Mouse (Mus musculus) C2C12 (cell line): ENCODE results near the gene Car11. TPM values are rescaled to one million over a fixed set of nuclear protein-coding genes. Genes with fewer than 3 reads are reported as not detected.

Experiments
- H3K27me3 ChIP-seq: one replicate; pipeline ENCODE4 v1.6.1; 2011; ENCODE audit not compliant: control insufficient read depth, insufficient read depth, insufficient read length
- H3K36me3 ChIP-seq: one replicate; pipeline ENCODE4 v1.6.1; 2011; ENCODE audit not compliant: control insufficient read depth, insufficient read depth
- H3K4me3 ChIP-seq: one replicate; pipeline ENCODE4 v1.5.1; 2011; ENCODE audit warnings: mild to moderate bottlenecking, control low read depth; ENCODE audit not compliant: poor library complexity, insufficient read depth, severe bottlenecking
- H3K79me2 ChIP-seq: one replicate; pipeline ENCODE4 v1.6.1; 2011; ENCODE audit not compliant: control insufficient read depth, insufficient read depth
- H3K79me3 ChIP-seq: one replicate; pipeline ENCODE4 v1.6.1; 2011; ENCODE audit warnings: low read depth, control low read depth
- H3ac ChIP-seq: one replicate; pipeline ENCODE3; 2011; ENCODE audit warnings: low read depth; ENCODE audit not compliant: control insufficient read depth, insufficient read length
- CEBPB ChIP-seq: IDR thresholded peaks from one replicate; pipeline ENCODE4 v1.6.1; 2011; ENCODE audit warnings: low read depth, mild to moderate bottlenecking, control low read depth, moderate library complexity
- CTCF ChIP-seq: IDR thresholded peaks from one replicate; pipeline ENCODE4 v1.5.1; 2011; ENCODE audit not compliant: control insufficient read depth, insufficient read depth, insufficient read length
- FOSL1 ChIP-seq: IDR thresholded peaks from one replicate; pipeline ENCODE4 v1.8.0; 2011; ENCODE audit warnings: mild to moderate bottlenecking, low read length; ENCODE audit not compliant: poor library complexity, insufficient read depth, severe bottlenecking
- MAX ChIP-seq: IDR thresholded peaks from one replicate; pipeline ENCODE4 v1.6.1; 2011; ENCODE audit warnings: mild to moderate bottlenecking, control low read depth
- MYOD1 ChIP-seq: IDR thresholded peaks from one replicate; pipeline ENCODE4 v1.6.1; 2011; ENCODE audit warnings: low read depth; ENCODE audit not compliant: control insufficient read depth, insufficient read length
- MYOG ChIP-seq: IDR thresholded peaks from one replicate; pipeline ENCODE4 v1.6.1; 2011; ENCODE audit not compliant: control insufficient read depth, insufficient read length; ENCODE audit errors: extremely low read depth
- USF1 ChIP-seq: IDR thresholded peaks from one replicate; pipeline ENCODE4 v1.6.1; 2011; ENCODE audit warnings: low read depth, mild to moderate bottlenecking, control low read depth, moderate library complexity
- polyA plus RNA-seq: library from polyadenylated mRNA; unstranded; fragments of >200 nt; fragmentation: generic; extraction: Trizol; gene quantifications from one replicate; pipeline ENCODE4 v1.2.1, GENCODE M21; 2012; ENCODE audit warnings: missing spikeins

Car11 gene
- polyA plus RNA-seq, 1 experiment, result 0.44 TPM

GRCm38 (mm10) chr7:45741308-45741707 lies 41.7 kb downstream of the Car11 start:
- Histone ChIP-seq H3K79me3 (no peaks in the 10 kb centered on the region), H3K79me2 (no peaks in the 10 kb centered on the region), H3ac (no peak overlapping the region), H3K36me3 (no peaks in the 10 kb centered on the region), H3K27me3 (no peaks in the 10 kb centered on the region), H3K4me3 (no peak overlapping the region)
- TF ChIP-seq USF1 (no peak), CEBPB (no peak), MYOG (no peak), CTCF (no peak), FOSL1 (no peak)

GRCm38 (mm10) chr7:45741777-45742176 lies 42.1 kb downstream of the Car11 start:
- Histone ChIP-seq H3K4me3 (no peak overlapping the region), H3K79me3 (no peaks in the 10 kb centered on the region), H3ac (no peak overlapping the region), H3K79me2 (no peaks in the 10 kb centered on the region), H3K36me3 (no peaks in the 10 kb centered on the region), H3K27me3 (no peaks in the 10 kb centered on the region)
- TF ChIP-seq FOSL1, result no peak
- TF ChIP-seq USF1, result no peak
- TF ChIP-seq MYOG, result no peak
- TF ChIP-seq MAX, result no peak
- TF ChIP-seq CTCF, result no peak
- TF ChIP-seq CEBPB, result no peak
- TF ChIP-seq MYOD1, result no peak

GRCm38 (mm10) chr7:45742338-45742737 lies 42.7 kb downstream of the Car11 start:
- no peaks in the 10 kb centered on the region for H3K27me3 ChIP-seq
- H3ac ChIP-seq, result no peak overlapping the region
- no peak overlapping the region for H3K4me3 ChIP-seq
- H3K36me3 ChIP-seq, result no peaks in the 10 kb centered on the region
- H3K79me3 ChIP-seq, result no peaks in the 10 kb centered on the region
- H3K79me2 ChIP-seq, result no peaks in the 10 kb centered on the region
- TF ChIP-seq CTCF, result peak; percentile 38
- TF ChIP-seq MYOD1, result peak; percentile 68
- TF ChIP-seq CEBPB, result no peak
- TF ChIP-seq USF1, result no peak
- peak; percentile 39 for TF ChIP-seq FOSL1
- TF ChIP-seq MYOG, result no peak
- TF ChIP-seq MAX, result peak; percentile 62

- no peak overlapping the region for H3K4me3 ChIP-seq
- no peaks in the 10 kb centered on the region for H3K36me3 ChIP-seq
- no peaks in the 10 kb centered on the region for H3K79me3 ChIP-seq
- TF ChIP-seq MYOD1 (no peak), MAX (no peak)
- no peaks in the 10 kb centered on the region for H3K79me2 ChIP-seq
- no peaks in the 10 kb centered on the region for H3K27me3 ChIP-seq
- H3ac ChIP-seq, result no peak overlapping the region
Observed at GRCm38 (mm10) chr7:45744387-45744786, 44.7 kb downstream of the Car11 start.

GRCm38 (mm10) chr7:45746518-45746917 lies 46.9 kb downstream of the Car11 start:
- no peak for TF ChIP-seq MYOD1
- TF ChIP-seq MYOG, result no peak
- no peak for TF ChIP-seq CEBPB
- Histone ChIP-seq H3K4me3 (no peak overlapping the region), H3K27me3 (no peaks in the 10 kb centered on the region), H3K79me2 (no peaks in the 10 kb centered on the region), H3K79me3 (no peaks in the 10 kb centered on the region), H3K36me3 (no peaks in the 10 kb centered on the region), H3ac (no peak overlapping the region)

- no peaks in the 10 kb centered on the region for H3K79me3 ChIP-seq
- H3K27me3 ChIP-seq, result no peaks in the 10 kb centered on the region
- TF ChIP-seq CTCF, result no peak
- no peak for TF ChIP-seq FOSL1
- TF ChIP-seq MYOD1, result no peak
- TF ChIP-seq MAX, result no peak
- TF ChIP-seq CEBPB, result no peak
- no peak for TF ChIP-seq USF1
- no peak for TF ChIP-seq MYOG
- no peak overlapping the region for H3ac ChIP-seq
- H3K4me3 ChIP-seq, result no peak overlapping the region
- no peaks in the 10 kb centered on the region for H3K79me2 ChIP-seq
- H3K36me3 ChIP-seq, result no peaks in the 10 kb centered on the region
Observed at GRCm38 (mm10) chr7:45747450-45747849, 47.8 kb downstream of the Car11 start.
